Mouse (Mus musculus): Measurements from ENCODE around the gene Cartpt.
A peak's percentile ranks its signal among the peaks of the same experiment; 100 is the strongest.
"Not testable (repeated sequence)": the region's sequence is repeated elsewhere in the genome, so short reads cannot be mapped to it uniquely, and the experiment has no call there.

Gene Cartpt

DNA sequence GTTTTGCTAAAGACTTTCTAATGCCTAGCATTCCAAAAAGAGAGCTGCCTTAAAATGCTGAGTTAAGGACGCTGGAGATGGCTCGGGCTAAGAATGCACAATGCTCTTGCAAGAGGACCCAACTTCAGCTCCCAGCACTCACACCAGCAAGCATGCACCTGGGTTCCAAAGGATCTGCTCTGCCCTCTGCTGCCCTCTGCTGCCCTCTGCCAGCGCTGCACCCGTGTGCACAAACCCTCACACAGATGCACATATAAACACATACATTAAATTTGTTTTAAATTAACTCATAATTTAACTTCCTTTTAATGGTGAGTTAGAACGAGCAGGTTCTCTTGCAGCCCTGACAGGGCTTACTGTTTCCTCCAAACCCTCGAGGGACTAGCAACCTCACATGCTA is 32.5 kb downstream of the Cartpt start:
- Histone ChIP-seq H3K4me3 (replicated peaks; ENCODE audit: low read length) (no peak overlapping the region), H3K9me3 (ENCODE audit: low read length) (peaks cover 8% of the 10 kb centered on the region), H3K4me1 (replicated peaks; ENCODE audit: low read depth, low read length) (no peaks in the 10 kb centered on the region), H3K27me3 (ENCODE audit: insufficient read depth, low read length) (no peaks in the 10 kb centered on the region), H3K36me3 (ENCODE audit: insufficient read depth, low read length) (no peaks in the 10 kb centered on the region)
- TF ChIP-seq CTCF (conservative IDR thresholded peaks at IDR 0.05; ENCODE audit: low read length) (peak; percentile 51), NANOG (IDR thresholded peaks at IDR 0.05; ENCODE audit: borderline replicate concordance, low read length) (no peak)

DNA sequence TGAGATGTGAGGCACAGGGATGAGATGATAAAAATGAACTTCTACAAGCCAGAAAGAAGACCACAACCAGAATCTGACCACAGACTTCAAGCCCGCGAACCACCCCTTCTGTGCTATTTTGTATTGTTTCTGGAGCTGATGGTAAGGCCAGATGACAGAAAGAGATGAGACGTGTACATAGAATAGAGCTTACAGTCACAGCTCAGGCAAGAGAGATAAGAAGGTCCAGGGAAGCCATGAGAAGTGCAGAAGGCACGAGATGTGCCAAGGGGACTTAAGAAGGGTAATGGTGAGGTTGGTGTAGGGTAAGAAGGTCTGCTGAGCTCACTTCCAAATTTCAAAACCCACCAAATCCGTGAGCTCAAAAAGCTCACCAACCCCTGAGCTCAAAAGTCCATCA is 36.6 kb downstream of the Cartpt start:
- Histone ChIP-seq H3K36me3 (ENCODE audit: insufficient read depth, low read length) (no peaks in the 10 kb centered on the region), H3K4me3 (replicated peaks; ENCODE audit: low read length) (no peak overlapping the region), H3K9me3 (ENCODE audit: low read length) (peaks cover 13% of the 10 kb centered on the region), H3K4me1 (replicated peaks; ENCODE audit: low read depth, low read length) (no peaks in the 10 kb centered on the region), H3K27me3 (ENCODE audit: insufficient read depth, low read length) (no peaks in the 10 kb centered on the region)
- TF ChIP-seq CTCF (conservative IDR thresholded peaks at IDR 0.05; ENCODE audit: low read length) (no peak), NANOG (IDR thresholded peaks at IDR 0.05; ENCODE audit: borderline replicate concordance, low read length) (no peak), POU5F1 (IDR thresholded peaks at IDR 0.05; ENCODE audit: borderline replicate concordance, low read length) (no peak)

DNA sequence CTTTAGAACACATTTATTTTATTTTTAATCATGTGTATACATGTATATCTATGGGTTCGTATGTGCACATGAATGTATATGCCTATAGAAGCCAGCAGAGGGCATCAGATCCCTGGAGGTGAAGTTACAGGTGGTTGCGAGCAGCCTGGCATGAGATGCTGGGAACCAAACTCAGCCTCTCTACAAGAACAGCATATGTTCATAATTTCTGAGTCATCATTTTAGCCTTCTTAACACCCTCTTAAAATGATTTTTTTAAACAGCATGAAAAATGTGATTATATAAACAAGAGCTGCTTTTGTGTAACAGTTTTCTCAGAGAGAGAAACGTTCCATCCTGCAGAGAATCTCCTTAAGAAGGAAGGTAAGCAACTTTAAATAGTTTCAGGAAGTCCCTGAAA is 40.2 kb downstream of the Cartpt start:
- H3K4me3 ChIP-seq (replicated peaks; ENCODE audit: low read length), result no peak overlapping the region
- H3K36me3 ChIP-seq (ENCODE audit: insufficient read depth, low read length), result no peaks in the 10 kb centered on the region
- H3K4me1 ChIP-seq (replicated peaks; ENCODE audit: low read depth, low read length), result no peaks in the 10 kb centered on the region
- no peaks in the 10 kb centered on the region for H3K27me3 ChIP-seq (ENCODE audit: insufficient read depth, low read length)
- 0 out of 2 replicates have a peak, but pooled peaks have one; percentile 18 for TF ChIP-seq CTCF (conservative IDR thresholded peaks at IDR 0.05; ENCODE audit: low read length)
- no peak for TF ChIP-seq POU5F1 (IDR thresholded peaks at IDR 0.05; ENCODE audit: borderline replicate concordance, low read length)
- TF ChIP-seq NANOG (IDR thresholded peaks at IDR 0.05; ENCODE audit: borderline replicate concordance, low read length), result no peak
- H3K9me3 ChIP-seq (ENCODE audit: low read length), result 0 out of 2 replicates have a peak, but pooled peaks cover 5% of the 10 kb centered on the region

DNA sequence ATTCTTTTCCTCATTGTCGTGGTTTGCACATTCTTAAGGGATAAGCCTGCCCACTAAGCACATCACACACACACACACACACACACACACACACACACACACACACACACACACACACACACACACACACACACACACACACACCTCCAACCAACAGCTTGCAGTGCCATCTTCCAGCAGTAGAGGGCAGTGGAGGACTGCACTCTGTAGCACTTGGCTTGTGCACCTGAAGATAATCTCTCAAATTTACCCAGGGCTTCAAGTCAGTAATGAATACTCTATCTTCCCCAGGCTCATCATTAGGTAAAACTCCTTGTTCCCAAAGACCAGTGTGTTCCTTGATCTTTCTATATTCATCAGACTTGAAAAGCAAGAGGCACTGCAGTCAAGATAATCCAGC is 41.8 kb downstream of the Cartpt start:
- Histone ChIP-seq H3K9me3 (ENCODE audit: low read length) (0 out of 2 replicates have a peak, but pooled peaks cover 5% of the 10 kb centered on the region), H3K27me3 (ENCODE audit: insufficient read depth, low read length) (peaks cover 4% of the 10 kb centered on the region), H3K4me3 (replicated peaks; ENCODE audit: low read length) (no peak overlapping the region), H3K4me1 (replicated peaks; ENCODE audit: low read depth, low read length) (peaks cover 9% of the 10 kb centered on the region), H3K36me3 (ENCODE audit: insufficient read depth, low read length) (no peaks in the 10 kb centered on the region)
- TF ChIP-seq POU5F1 (IDR thresholded peaks at IDR 0.05; ENCODE audit: borderline replicate concordance, low read length) (no peak), CTCF (conservative IDR thresholded peaks at IDR 0.05; ENCODE audit: low read length) (peak; percentile 80)

DNA sequence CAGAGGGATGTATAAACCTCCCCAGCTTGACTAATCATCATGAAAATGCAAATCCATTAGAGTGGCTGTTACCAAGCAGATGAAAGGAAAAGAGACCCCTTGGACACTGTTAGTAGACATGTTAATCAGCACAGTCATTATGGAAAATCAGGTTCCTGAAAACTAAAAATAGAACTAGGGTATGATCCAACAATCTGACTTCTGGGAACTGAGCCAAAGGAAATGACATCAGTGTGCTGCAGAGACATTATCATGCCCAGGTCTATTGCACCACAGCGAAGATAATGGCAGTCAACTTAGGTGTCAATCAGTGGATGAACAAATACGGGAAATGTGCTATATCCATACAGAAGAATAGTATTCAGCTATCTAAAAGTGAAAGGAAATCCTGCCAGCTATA is 43.0 kb downstream of the Cartpt start:
- Histone ChIP-seq H3K4me3 (replicated peaks; ENCODE audit: low read length) (no peak overlapping the region), H3K36me3 (ENCODE audit: insufficient read depth, low read length) (no peaks in the 10 kb centered on the region), H3K9me3 (ENCODE audit: low read length) (0 out of 2 replicates have a peak, but pooled peaks cover 5% of the 10 kb centered on the region), H3K4me1 (replicated peaks; ENCODE audit: low read depth, low read length) (peaks cover 9% of the 10 kb centered on the region), H3K27me3 (ENCODE audit: insufficient read depth, low read length) (peaks cover 4% of the 10 kb centered on the region)
- TF ChIP-seq CTCF (conservative IDR thresholded peaks at IDR 0.05; ENCODE audit: low read length) (no peak), POU5F1 (IDR thresholded peaks at IDR 0.05; ENCODE audit: borderline replicate concordance, low read length) (no peak), NANOG (IDR thresholded peaks at IDR 0.05; ENCODE audit: borderline replicate concordance, low read length) (no peak)

DNA sequence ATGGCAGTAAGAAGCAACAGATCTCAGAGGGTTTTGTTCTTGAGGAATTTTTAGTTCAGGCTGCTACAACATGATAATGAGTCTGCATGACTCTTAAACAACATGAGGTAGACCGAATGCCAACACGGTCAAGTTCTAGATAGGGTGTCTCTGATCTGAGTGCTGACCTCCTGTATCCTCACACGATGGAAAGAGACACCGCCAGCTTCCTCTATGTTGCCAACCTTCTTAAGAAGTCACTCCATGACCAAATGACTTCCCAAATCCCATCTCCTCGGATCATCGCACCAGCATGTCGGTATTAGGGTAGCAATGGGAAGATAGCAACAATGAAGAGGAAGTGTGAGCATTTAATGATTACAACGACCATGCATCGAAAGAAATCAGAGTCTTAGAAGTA is 43.6 kb downstream of the Cartpt start:
- Histone ChIP-seq H3K27me3 (ENCODE audit: insufficient read depth, low read length) (peaks cover 4% of the 10 kb centered on the region), H3K4me3 (replicated peaks; ENCODE audit: low read length) (no peak overlapping the region), H3K9me3 (ENCODE audit: low read length) (0 out of 2 replicates have a peak, but pooled peaks cover 5% of the 10 kb centered on the region), H3K4me1 (replicated peaks; ENCODE audit: low read depth, low read length) (peaks cover 9% of the 10 kb centered on the region), H3K36me3 (ENCODE audit: insufficient read depth, low read length) (no peaks in the 10 kb centered on the region)
- TF ChIP-seq CTCF (conservative IDR thresholded peaks at IDR 0.05; ENCODE audit: low read length), result no peak
- TF ChIP-seq NANOG (IDR thresholded peaks at IDR 0.05; ENCODE audit: borderline replicate concordance, low read length), result no peak
- TF ChIP-seq POU5F1 (IDR thresholded peaks at IDR 0.05; ENCODE audit: borderline replicate concordance, low read length), result no peak

DNA sequence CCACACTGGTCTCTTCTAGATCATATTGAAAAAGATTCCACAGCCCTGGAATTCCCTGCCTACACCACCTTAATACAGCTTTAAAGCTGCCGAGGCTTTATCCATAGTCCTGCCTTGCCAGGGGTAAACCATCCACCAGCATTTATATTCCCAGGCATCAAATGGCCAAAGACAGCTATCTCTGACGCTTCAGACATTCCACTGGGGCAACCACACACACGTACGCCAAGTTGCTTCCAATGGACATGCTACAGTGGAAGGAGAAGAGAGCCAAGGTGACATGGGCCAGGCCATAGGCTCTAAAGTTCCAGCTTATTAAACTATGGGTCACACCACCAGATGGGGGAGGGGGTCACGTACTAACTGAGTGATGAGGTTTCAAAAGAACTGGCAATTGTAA is 45.7 kb downstream of the Cartpt start:
- TF ChIP-seq NANOG (IDR thresholded peaks at IDR 0.05; ENCODE audit: borderline replicate concordance, low read length), result no peak
- Histone ChIP-seq H3K4me1 (replicated peaks; ENCODE audit: low read depth, low read length) (peaks cover 9% of the 10 kb centered on the region), H3K4me3 (replicated peaks; ENCODE audit: low read length) (no peak overlapping the region), H3K36me3 (ENCODE audit: insufficient read depth, low read length) (no peaks in the 10 kb centered on the region), H3K9me3 (ENCODE audit: low read length) (no peaks in the 10 kb centered on the region), H3K27me3 (ENCODE audit: insufficient read depth, low read length) (peaks cover 9% of the 10 kb centered on the region)

DNA sequence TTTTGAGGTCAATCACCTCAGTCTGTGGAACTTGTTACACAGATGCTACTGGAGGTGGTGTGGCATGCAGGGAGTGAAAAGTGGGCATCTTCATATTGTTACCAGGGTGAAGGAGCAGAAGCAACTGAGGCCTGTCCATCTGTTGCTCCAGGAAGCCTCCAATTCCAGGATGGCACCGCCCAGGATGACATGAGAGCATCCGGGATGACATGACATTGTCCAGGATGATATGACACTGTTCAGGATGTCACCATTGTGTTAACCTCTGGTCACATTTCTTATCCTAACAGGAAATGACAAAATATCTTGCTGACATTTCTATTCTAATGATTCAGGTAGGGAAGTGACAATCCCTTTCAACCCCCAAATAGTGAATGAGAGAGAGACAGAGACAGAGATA is 47.8 kb downstream of the Cartpt start:
- H3K4me3 ChIP-seq (replicated peaks; ENCODE audit: low read length), result no peak overlapping the region
- H3K27me3 ChIP-seq (ENCODE audit: insufficient read depth, low read length), result peaks cover 9% of the 10 kb centered on the region
- peaks cover 9% of the 10 kb centered on the region for H3K4me1 ChIP-seq (replicated peaks; ENCODE audit: low read depth, low read length)
- TF ChIP-seq POU5F1 (IDR thresholded peaks at IDR 0.05; ENCODE audit: borderline replicate concordance, low read length), result no peak
- no peak for TF ChIP-seq NANOG (IDR thresholded peaks at IDR 0.05; ENCODE audit: borderline replicate concordance, low read length)
- no peak for TF ChIP-seq CTCF (conservative IDR thresholded peaks at IDR 0.05; ENCODE audit: low read length)
- no peaks in the 10 kb centered on the region for H3K9me3 ChIP-seq (ENCODE audit: low read length)
- H3K36me3 ChIP-seq (ENCODE audit: insufficient read depth, low read length), result no peaks in the 10 kb centered on the region

DNA sequence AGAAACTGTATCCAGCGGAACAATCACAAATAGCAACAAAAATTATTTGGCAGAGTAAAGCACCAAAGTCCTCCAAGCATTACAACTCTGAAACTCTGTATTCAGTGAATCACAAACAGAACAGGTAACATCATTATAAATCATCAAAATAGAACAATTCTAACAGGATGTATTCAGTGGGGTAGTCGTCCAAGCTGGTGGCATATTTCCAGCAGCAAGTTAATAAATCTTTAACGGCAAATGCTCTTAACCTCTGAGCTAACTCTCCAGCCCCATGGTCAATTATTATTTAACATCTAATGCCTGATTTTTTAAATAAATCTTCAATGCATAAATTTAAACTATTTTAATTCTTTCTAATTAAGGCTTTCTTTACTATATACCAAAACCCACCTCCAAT is 48.5 kb downstream of the Cartpt start:
- H3K36me3 ChIP-seq (ENCODE audit: insufficient read depth, low read length); H3K4me1 ChIP-seq (replicated peaks; ENCODE audit: low read depth, low read length); H3K4me3 ChIP-seq (replicated peaks; ENCODE audit: low read length); H3K27me3 ChIP-seq (ENCODE audit: insufficient read depth, low read length); H3K9me3 ChIP-seq (ENCODE audit: low read length): not testable (repeated sequence)

Data from E14TG2a.4 (cell line).